Mouse (Mus musculus): ENCODE results near the gene Asap2.

DNA sequence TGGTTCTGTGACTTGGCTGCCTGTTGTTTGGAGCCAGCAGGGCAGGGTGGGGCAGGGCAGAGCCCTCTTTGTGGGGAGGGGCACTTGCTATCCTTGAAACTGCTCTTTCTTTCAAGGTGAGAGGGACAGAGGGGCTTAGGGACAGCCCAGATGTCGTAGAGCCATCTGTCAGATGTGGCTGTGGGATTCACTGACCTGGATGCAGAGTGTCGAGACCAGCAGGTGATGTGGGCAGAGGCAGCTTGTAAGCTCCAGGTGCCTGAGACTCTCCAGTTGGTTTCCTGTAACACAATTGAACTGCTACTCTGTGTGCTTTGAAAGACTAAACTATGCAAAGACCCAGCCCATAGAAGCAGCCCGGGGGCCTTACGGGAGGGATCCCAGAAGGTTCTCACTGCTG lies 177.5 kb downstream of the Asap2 start:
- TF ChIP-seq POLR2A (IDR thresholded peaks at IDR 0.05; ENCODE audit: control insufficient read depth, extremely low read depth, insufficient read depth, low read length, poor library complexity) (no peak), CTCF (IDR thresholded peaks at IDR 0.05; ENCODE audit: borderline replicate concordance, control insufficient read depth, extremely low read depth, insufficient read depth, low read length, poor library complexity) (no peak)

All from thymus, adult 2 months (tissue).